Mouse (Mus musculus): ENCODE data around the gene Trim34a. TPM values are rescaled to one million over a fixed set of nuclear protein-coding genes. Genes with fewer than 3 reads are reported as not detected.

The Trim34a gene
- total RNA-seq, 2 experiments from 2014 or later: 1.4 to 1.5 TPM

Other genes with a start within 250 kb of the Trim34a start
- gene Olfr638, start 245.7 kb upstream of the Trim34a start, total RNA-seq (2021): not detected
- under 1 TPM; 0.07 to 0.16 TPM for gene Olfr639, start 227.2 kb upstream of the Trim34a start, total RNA-seq (2021)
- gene Olfr640, start 218.9 kb upstream of the Trim34a start, total RNA-seq (2021): not detected
- not detected for gene Olfr641, start 209.0 kb upstream of the Trim34a start, total RNA-seq (2021)
- gene Olfr642, start 191.8 kb upstream of the Trim34a start, total RNA-seq (2021): not detected
- gene 4930516K23Rik, start 183.0 kb upstream of the Trim34a start, total RNA-seq (2021): not detected
- gene Olfr644, start 172.6 kb upstream of the Trim34a start, total RNA-seq (2021): not detected
- gene Olfr645, start 159.0 kb upstream of the Trim34a start, total RNA-seq (2021): not detected
- under 1 TPM in 1 of 2 experiments, not detected in 1; 0.14 TPM for gene Olfr646, start 139.6 kb upstream of the Trim34a start, total RNA-seq (2021)
- not detected for gene Ubqln5, start 114.6 kb upstream of the Trim34a start, total RNA-seq (2021)
- not detected for gene Olfr643, start 107.1 kb upstream of the Trim34a start, total RNA-seq (2021)
- not detected for gene Ubqln3, start 101.2 kb upstream of the Trim34a start, total RNA-seq (2021)
- gene Ubqlnl, start 93.9 kb upstream of the Trim34a start, total RNA-seq (2021): not detected
- not detected for gene Olfm5, start 79.6 kb upstream of the Trim34a start, total RNA-seq (2021)
- under 1 TPM; 0.41 to 0.55 TPM for gene Olfr648, start 61.1 kb upstream of the Trim34a start, total RNA-seq (2021)
- not detected for gene Olfr649, start 48.5 kb upstream of the Trim34a start, total RNA-seq (2021)
- gene Trim6, start 25.7 kb upstream of the Trim34a start, total RNA-seq (2021): under 1 TPM; 0.34 to 0.55 TPM
- under 1 TPM; 0.30 to 0.41 TPM for gene Trim5, start 43.6 kb downstream of the Trim34a start, total RNA-seq (2021)
- gene Trim12a, start 71.0 kb downstream of the Trim34a start, total RNA-seq (2021): 1 to 10 TPM; 1.8 to 2.1 TPM
- not detected for gene Trim34b, start 85.0 kb downstream of the Trim34a start, total RNA-seq (2021)
- 1 to 10 TPM in 1 of 2 experiments, under 1 TPM in 1; 0.94 to 1.5 TPM for gene Trim12c, start 108.9 kb downstream of the Trim34a start, total RNA-seq (2021)
- not detected for gene Trim30b, start 125.4 kb downstream of the Trim34a start, total RNA-seq (2021)
- gene Trim30c, start 156.4 kb downstream of the Trim34a start, total RNA-seq (2021): not detected
- gene Trim30a, start 220.7 kb downstream of the Trim34a start, total RNA-seq (2021): 1 to 10 TPM in 1 of 2 experiments, under 1 TPM in 1; 0.82 to 1.3 TPM

All from left cerebral cortex, postnatal 25 days (tissue).